Mouse (Mus musculus) ES-E14 (cell line): Measurements from ENCODE around the gene Arid5b. TPM values are rescaled to one million over a fixed set of nuclear protein-coding genes. Genes with fewer than 3 reads are reported as not detected.

Experiments
- DNase-seq: peaks from one replicate; pipeline ENCODE4 v3.0.0-alpha.2; 2013; ENCODE audit warnings: low read depth, low spot score
- H3K27ac ChIP-seq: 2 replicates; pipeline ENCODE4 v1.5.1; 2012; ENCODE audit warnings: low read depth, mild to moderate bottlenecking, low read length, moderate library complexity, mixed read lengths; ENCODE audit not compliant: poor library complexity, insufficient read depth, severe bottlenecking
- H3K36me3 ChIP-seq: 2 replicates; pipeline ENCODE4 v1.6.1; 2012; ENCODE audit warnings: mild to moderate bottlenecking, low read length, moderate library complexity, mixed read lengths; ENCODE audit not compliant: control insufficient read depth, poor library complexity, insufficient read depth, severe bottlenecking
- H3K4me1 ChIP-seq, 2 experiments: fragments of 150-350 bp in 1 of 2; sonication (generic) in 1 of 2; 2 replicates each; pipeline ENCODE4 v1.6.1; 2012; ENCODE audit warnings: low read length in 2 of 2, mild to moderate bottlenecking in 1 of 2, mixed read lengths in 1 of 2; ENCODE audit not compliant: control insufficient read depth in 2 of 2, insufficient read depth in 2 of 2, poor library complexity in 1 of 2
- H3K4me3 ChIP-seq, 2 experiments: fragments of 150-350 bp in 1 of 2; sonication (generic) in 1 of 2; 2 replicates each; pipeline ENCODE4 v1.5.1; 2012; ENCODE audit warnings: low read length in 2 of 2, low read depth in 1 of 2, mild to moderate bottlenecking in 1 of 2, mixed read lengths in 1 of 2; ENCODE audit not compliant: insufficient read depth in 1 of 2, poor library complexity in 1 of 2, severe bottlenecking in 1 of 2
- H3K9ac ChIP-seq: 2 replicates; pipeline ENCODE4 v1.6.1; 2012; ENCODE audit warnings: low read depth, mild to moderate bottlenecking, low read length, mixed read lengths; ENCODE audit not compliant: poor library complexity, insufficient read depth, severe bottlenecking
- H3K9me3 ChIP-seq: fragments of 150-350 bp; sonication (generic); 2 replicates; pipeline ENCODE4 v1.6.1; 2012; ENCODE audit warnings: low read depth, mild to moderate bottlenecking, low read length; ENCODE audit not compliant: control insufficient read depth, insufficient read depth
- CHD2 ChIP-seq: IDR thresholded peaks from 2 replicates; pipeline ENCODE4 v1.6.1; 2014; ENCODE audit warnings: mild to moderate bottlenecking, low read depth, low read length, inconsistent platforms
- HCFC1 ChIP-seq: IDR thresholded peaks from 2 replicates; pipeline ENCODE4 v1.6.1; 2012; ENCODE audit warnings: low read length, inconsistent platforms, borderline replicate concordance; ENCODE audit not compliant: insufficient read depth
- MAFK ChIP-seq: IDR thresholded peaks from 2 replicates; pipeline ENCODE4 v1.6.1; 2014; ENCODE audit warnings: mild to moderate bottlenecking, low read depth, low read length, inconsistent platforms; ENCODE audit not compliant: insufficient read depth
- ZC3H11A ChIP-seq: IDR thresholded peaks from 2 replicates; pipeline ENCODE4 v1.6.1; 2012; ENCODE audit warnings: low read depth, mild to moderate bottlenecking, inconsistent platforms, low read length, borderline replicate concordance
- ZNF384 ChIP-seq: IDR thresholded peaks from 2 replicates; pipeline ENCODE4 v1.6.1; 2012; ENCODE audit warnings: low read depth, low read length, inconsistent platforms
- in situ Hi-C, 2 experiments: fragments of 600-800 bp; cut with MboI; formaldehyde crosslinking; loops; one replicate each; pipeline ENCODE4 v1.15.1; 2025; ENCODE audit warnings: low sequenced_read_pairs in 2 of 2, inconsistent platforms in 1 of 2; ENCODE audit not compliant: unreplicated experiment in 2 of 2
- total RNA-seq: library from RNA; depleted of rRNA; stranded (reverse); fragments of 300-350 nt; gene quantifications from 2 replicates; pipeline ENCODE4 v1.2.3, GENCODE M21; 2012

The Arid5b gene
- total RNA-seq, 1 experiment: 26.2 TPM

- TF ChIP-seq HCFC1 (no peak), CHD2 (no peak), ZNF384 (no peak), ZC3H11A (no peak), MAFK (no peak)
- DNase-seq: no peak
- Histone ChIP-seq H3K4me1 (no peaks in the 10 kb centered on the region), H3K9me3 (no peaks in the 10 kb centered on the region), H3K36me3 (no peaks in the 10 kb centered on the region), H3K4me3 (no peak overlapping the region), H3K9ac (no peak overlapping the region), H3K27ac (no peak overlapping the region)
- in situ Hi-C loops: no loop called here
Measured at GRCm38 (mm10) chr10:68189847-68190246, 88.7 kb downstream of the Arid5b start.

GRCm38 (mm10) chr10:68183096-68183495 lies 95.4 kb downstream of the Arid5b start:
- Histone ChIP-seq H3K36me3 (no peaks in the 10 kb centered on the region), H3K9me3 (no peaks in the 10 kb centered on the region), H3K9ac (no peak overlapping the region), H3K4me3 (no peak overlapping the region), H3K27ac (no peak overlapping the region), H3K4me1 (peaks cover 0 to 3% of the 10 kb centered on the region in 2 experiments; a peak in 1 of 4 replicates)
- in situ Hi-C loops: no loop called here
- DNase-seq: no peak
- TF ChIP-seq HCFC1 (no peak), ZNF384 (no peak), MAFK (no peak), CHD2 (no peak), ZC3H11A (no peak)

GRCm38 (mm10) chr10:68182266-68182665 lies 96.3 kb downstream of the Arid5b start:
- no peak overlapping the region for H3K27ac ChIP-seq
- TF ChIP-seq MAFK (no peak), CHD2 (no peak), HCFC1 (no peak), ZNF384 (no peak), ZC3H11A (no peak)
- DNase-seq: no peak

GRCm38 (mm10) chr10:68181156-68181555 lies 97.4 kb downstream of the Arid5b start:
- no peak for TF ChIP-seq ZC3H11A
- TF ChIP-seq MAFK: no peak
- no peak for TF ChIP-seq ZNF384
- no peak for TF ChIP-seq HCFC1
- TF ChIP-seq CHD2: no peak
- Histone ChIP-seq H3K9me3 (no peaks in the 10 kb centered on the region), H3K36me3 (no peaks in the 10 kb centered on the region), H3K4me3 (no peak overlapping the region), H3K9ac (no peak overlapping the region), H3K4me1 (peaks cover 0 to 3% of the 10 kb centered on the region in 2 experiments; a peak in 1 of 4 replicates), H3K27ac (no peak overlapping the region)
- peak; percentile 39 for DNase-seq
- in situ Hi-C loops: no loop called here

More at GRCm38 (mm10) chr10:68182266-68182665, 96.3 kb downstream of the Arid5b start:
- Histone ChIP-seq H3K9me3 (no peaks in the 10 kb centered on the region), H3K9ac (no peak overlapping the region), H3K36me3 (no peaks in the 10 kb centered on the region), H3K4me3 (no peak overlapping the region), H3K4me1 (peaks cover 0 to 3% of the 10 kb centered on the region in 2 experiments; a peak in 1 of 4 replicates)
- in situ Hi-C loops: no loop called here

- peak overlapping the region; percentile 64 for H3K27ac ChIP-seq
- TF ChIP-seq CHD2 (no peak), MAFK (no peak), ZC3H11A (no peak), HCFC1 (no peak), ZNF384 (no peak)
- no peak for DNase-seq
- H3K4me1 ChIP-seq: peaks cover 0 to 3% of the 10 kb centered on the region in 2 experiments; a peak in 1 of 4 replicates
- no peaks in the 10 kb centered on the region for H3K9me3 ChIP-seq
- peak overlapping the region; percentile 10 to 18; a peak in 3 of 4 replicates for H3K4me3 ChIP-seq
- in situ Hi-C loops: no loop called here
- H3K9ac ChIP-seq: no peak overlapping the region; the same call in 1 of the 2 replicates
- no peaks in the 10 kb centered on the region for H3K36me3 ChIP-seq
Measured at GRCm38 (mm10) chr10:68180721-68181120, 97.8 kb downstream of the Arid5b start.
